Mouse (Mus musculus): Measurements from ENCODE around the gene Bag5. TPM values are rescaled to one million over a fixed set of nuclear protein-coding genes. Genes with fewer than 3 reads are reported as not detected.

The Bag5 gene
- polyA plus RNA-seq, 1 experiment from 2014 or later, result 49.3 TPM

GRCm38 (mm10) chr12:111754710-111755109 lies 41.7 kb upstream of the Bag5 start:
- Histone ChIP-seq H3K27ac (ENCODE audit: low read length) (no peak overlapping the region), H3K9ac (ENCODE audit: low read length) (no peak overlapping the region), H3K4me1 (ENCODE audit: control insufficient read depth, insufficient read depth, low read length) (peaks cover 11% of the 10 kb centered on the region), H3K4me2 (ENCODE audit: low read depth, low read length) (no peak overlapping the region), H3K27me3 (ENCODE audit: control insufficient read depth, insufficient read depth, low read length) (no peaks in the 10 kb centered on the region), H3K36me3 (ENCODE audit: control insufficient read depth, insufficient read depth, low read length) (no peaks in the 10 kb centered on the region), H3K4me3 (replicated peaks; ENCODE audit: low read length) (no peak overlapping the region), H3K9me3 (replicated peaks; ENCODE audit: control insufficient read depth, low read length) (no peaks in the 10 kb centered on the region)
- no peak for ATAC-seq (ENCODE audit: insufficient read depth, low FRiP score)

DNA sequence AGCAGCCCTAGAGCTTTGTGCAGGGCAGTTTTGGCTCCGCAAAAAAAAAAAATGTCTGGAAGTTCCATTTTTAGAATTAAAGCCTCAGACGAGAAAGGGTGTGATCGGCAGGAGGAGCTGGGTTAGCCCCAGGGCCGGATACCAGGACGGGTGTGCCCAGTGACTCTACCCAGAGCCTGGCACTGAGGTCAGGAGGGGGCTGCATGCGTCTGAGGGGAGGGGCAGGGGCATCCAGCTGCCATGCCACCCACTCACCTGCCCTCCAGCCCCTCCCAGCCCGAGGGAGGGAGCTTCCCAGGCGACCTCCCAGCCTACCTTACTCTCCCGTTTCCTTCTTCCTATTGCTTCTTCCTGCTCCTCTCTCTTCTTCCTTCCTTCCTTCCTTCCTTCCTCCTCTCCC lies 40.3 kb upstream of the Bag5 start:
- H3K36me3 ChIP-seq (ENCODE audit: control insufficient read depth, insufficient read depth, low read length), result no peaks in the 10 kb centered on the region
- no peaks in the 10 kb centered on the region for H3K9me3 ChIP-seq (replicated peaks; ENCODE audit: control insufficient read depth, low read length)
- no peaks in the 10 kb centered on the region for H3K27me3 ChIP-seq (ENCODE audit: control insufficient read depth, insufficient read depth, low read length)
- H3K9ac ChIP-seq (ENCODE audit: low read length), result no peak overlapping the region
- WGBS, result 46% methylated on average over 9 of the region's 9 CpGs
- H3K4me1 ChIP-seq (ENCODE audit: control insufficient read depth, insufficient read depth, low read length), result peaks cover 9% of the 10 kb centered on the region
- H3K4me2 ChIP-seq (ENCODE audit: low read depth, low read length), result no peak overlapping the region
- ATAC-seq (ENCODE audit: insufficient read depth, low FRiP score), result no peak
- no peak overlapping the region for H3K4me3 ChIP-seq (replicated peaks; ENCODE audit: low read length)
- no peak overlapping the region for H3K27ac ChIP-seq (ENCODE audit: low read length)

DNA sequence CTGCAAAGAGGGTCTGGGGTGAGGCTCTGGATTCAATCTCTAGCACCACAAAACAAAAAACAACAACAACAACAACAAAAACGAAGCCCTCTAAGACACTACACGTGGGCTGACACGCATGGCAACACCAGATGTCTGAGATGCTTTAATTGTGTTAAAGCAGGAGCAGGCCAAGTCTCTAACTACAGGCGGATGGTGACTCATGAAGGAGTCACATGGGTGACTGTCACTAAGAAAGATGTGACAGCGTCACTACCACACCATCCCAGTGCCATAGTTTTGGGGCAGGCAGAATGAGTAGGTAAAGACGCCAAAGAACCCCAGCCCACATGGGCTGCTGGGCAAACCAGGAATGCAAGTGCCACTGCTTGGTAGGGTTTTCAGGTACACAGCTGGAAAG lies 39.4 kb upstream of the Bag5 start:
- no peak overlapping the region for H3K9ac ChIP-seq (ENCODE audit: low read length)
- peaks cover 3% of the 10 kb centered on the region; the same call in 1 of the 2 replicates for H3K4me1 ChIP-seq (ENCODE audit: control insufficient read depth, insufficient read depth, low read length)
- no peak overlapping the region for H3K4me2 ChIP-seq (ENCODE audit: low read depth, low read length)
- no peaks in the 10 kb centered on the region for H3K9me3 ChIP-seq (replicated peaks; ENCODE audit: control insufficient read depth, low read length)
- H3K4me3 ChIP-seq (replicated peaks; ENCODE audit: low read length), result no peak overlapping the region
- no peak for ATAC-seq (ENCODE audit: insufficient read depth, low FRiP score)
- H3K36me3 ChIP-seq (ENCODE audit: control insufficient read depth, insufficient read depth, low read length), result no peaks in the 10 kb centered on the region
- no peaks in the 10 kb centered on the region for H3K27me3 ChIP-seq (ENCODE audit: control insufficient read depth, insufficient read depth, low read length)
- WGBS, result 78% methylated on average over 6 of the region's 6 CpGs
- H3K27ac ChIP-seq (ENCODE audit: low read length), result no peak overlapping the region

DNA sequence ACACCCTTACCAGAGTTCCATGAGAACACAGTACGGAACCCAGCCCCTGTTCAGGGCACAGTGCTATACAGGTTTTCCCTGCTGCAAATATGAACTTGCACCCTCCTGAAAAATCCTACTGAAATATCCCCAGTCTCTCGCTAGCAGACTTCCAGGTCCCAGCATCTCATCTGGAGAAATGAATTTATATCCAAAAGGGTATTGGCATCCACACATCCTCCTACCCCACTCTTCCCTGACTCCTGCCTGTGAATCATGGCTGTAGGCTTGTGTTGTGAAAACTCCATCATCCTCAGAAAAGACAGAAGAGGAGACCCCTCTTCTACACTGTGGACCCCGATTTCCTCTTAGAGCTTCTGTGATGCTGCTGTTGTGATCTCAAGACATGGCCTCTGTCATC lies 37.7 kb upstream of the Bag5 start:
- Histone ChIP-seq H3K4me1 (ENCODE audit: control insufficient read depth, insufficient read depth, low read length) (peaks cover 10% of the 10 kb centered on the region), H3K27me3 (ENCODE audit: control insufficient read depth, insufficient read depth, low read length) (no peaks in the 10 kb centered on the region), H3K36me3 (ENCODE audit: control insufficient read depth, insufficient read depth, low read length) (no peaks in the 10 kb centered on the region), H3K9me3 (replicated peaks; ENCODE audit: control insufficient read depth, low read length) (no peaks in the 10 kb centered on the region), H3K4me3 (replicated peaks; ENCODE audit: low read length) (no peak overlapping the region), H3K9ac (ENCODE audit: low read length) (no peak overlapping the region), H3K4me2 (ENCODE audit: low read depth, low read length) (no peak overlapping the region), H3K27ac (ENCODE audit: low read length) (no peak overlapping the region)
- no peak for ATAC-seq (ENCODE audit: insufficient read depth, low FRiP score)
- 94% methylated on average over 3 of the region's 3 CpGs for WGBS

DNA sequence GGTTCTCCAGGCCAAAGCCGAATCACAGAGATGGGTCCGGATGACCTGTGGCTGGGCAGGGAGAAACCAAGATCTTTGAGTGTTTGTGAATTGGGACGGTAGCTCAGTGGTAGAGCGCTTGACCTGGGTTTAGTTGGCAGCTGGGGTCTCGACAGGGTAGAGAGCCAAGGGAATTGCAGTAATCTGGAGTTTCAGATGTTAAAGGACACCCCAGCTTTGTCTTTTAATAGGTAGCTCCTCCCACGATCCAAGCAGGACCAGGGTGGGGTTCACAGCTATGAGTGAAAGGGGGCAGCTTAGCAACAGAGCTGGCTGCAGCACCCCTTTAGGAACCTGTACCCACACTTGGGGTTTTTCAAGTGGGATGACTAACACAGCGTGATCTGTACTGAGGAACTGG lies 34.4 kb upstream of the Bag5 start:
- no peak for ATAC-seq (ENCODE audit: insufficient read depth, low FRiP score)
- Histone ChIP-seq H3K27ac (ENCODE audit: low read length) (no peak overlapping the region), H3K4me3 (replicated peaks; ENCODE audit: low read length) (no peak overlapping the region), H3K36me3 (ENCODE audit: control insufficient read depth, insufficient read depth, low read length) (no peaks in the 10 kb centered on the region), H3K9me3 (replicated peaks; ENCODE audit: control insufficient read depth, low read length) (no peaks in the 10 kb centered on the region), H3K27me3 (ENCODE audit: control insufficient read depth, insufficient read depth, low read length) (no peaks in the 10 kb centered on the region), H3K4me2 (ENCODE audit: low read depth, low read length) (no peak overlapping the region), H3K9ac (ENCODE audit: low read length) (no peak overlapping the region), H3K4me1 (ENCODE audit: control insufficient read depth, insufficient read depth, low read length) (peaks cover 29% of the 10 kb centered on the region)
- 86% methylated on average over 7 of the region's 7 CpGs for WGBS

DNA sequence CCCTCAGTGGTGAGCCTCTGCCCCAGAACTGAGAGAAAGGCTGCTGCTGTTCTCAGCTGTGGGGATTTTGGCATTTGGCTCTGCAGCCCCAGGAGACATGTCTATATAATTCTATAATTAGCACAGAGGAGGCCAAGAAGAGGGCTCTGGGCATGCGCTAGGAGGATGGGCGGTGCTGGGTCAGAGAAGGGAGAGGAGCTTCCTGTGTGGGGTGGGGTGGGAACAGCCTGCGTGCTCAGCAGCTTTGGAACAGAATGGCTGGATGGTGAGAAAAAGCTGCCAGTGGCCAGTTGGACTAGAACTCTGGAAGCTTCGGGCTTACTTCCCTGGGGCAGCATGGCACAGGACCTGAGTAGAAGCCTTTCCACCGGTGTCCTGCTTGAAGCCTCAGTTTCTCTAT lies 33.0 kb upstream of the Bag5 start:
- H3K4me3 ChIP-seq (replicated peaks; ENCODE audit: low read length), result no peak overlapping the region
- 32% methylated on average over 5 of the region's 5 CpGs for WGBS
- ATAC-seq (ENCODE audit: insufficient read depth, low FRiP score), result peak; percentile 90

GRCm38 (mm10) chr12:111745274-111745673 lies 32.2 kb upstream of the Bag5 start:
- Histone ChIP-seq H3K27ac (ENCODE audit: low read length) (peak overlapping the region; percentile 82; the same call in 1 of the 2 replicates), H3K9ac (ENCODE audit: low read length) (no peak overlapping the region), H3K36me3 (ENCODE audit: control insufficient read depth, insufficient read depth, low read length) (no peaks in the 10 kb centered on the region), H3K27me3 (ENCODE audit: control insufficient read depth, insufficient read depth, low read length) (no peaks in the 10 kb centered on the region), H3K4me1 (ENCODE audit: control insufficient read depth, insufficient read depth, low read length) (peaks cover 29% of the 10 kb centered on the region), H3K4me3 (replicated peaks; ENCODE audit: low read length) (no peak overlapping the region), H3K9me3 (replicated peaks; ENCODE audit: control insufficient read depth, low read length) (no peaks in the 10 kb centered on the region), H3K4me2 (ENCODE audit: low read depth, low read length) (no peak overlapping the region)
- no peak for ATAC-seq (ENCODE audit: insufficient read depth, low FRiP score)
- 72% methylated on average over 6 of the region's 6 CpGs for WGBS

More for the DNA sequence above, 33.0 kb upstream of the Bag5 start:
- Histone ChIP-seq H3K9me3 (replicated peaks; ENCODE audit: control insufficient read depth, low read length) (no peaks in the 10 kb centered on the region), H3K36me3 (ENCODE audit: control insufficient read depth, insufficient read depth, low read length) (no peaks in the 10 kb centered on the region), H3K27me3 (ENCODE audit: control insufficient read depth, insufficient read depth, low read length) (no peaks in the 10 kb centered on the region), H3K4me2 (ENCODE audit: low read depth, low read length) (peak overlapping the region; percentile 18), H3K4me1 (ENCODE audit: control insufficient read depth, insufficient read depth, low read length) (peaks cover 29% of the 10 kb centered on the region), H3K27ac (ENCODE audit: low read length) (peak overlapping the region; percentile 82), H3K9ac (ENCODE audit: low read length) (peak overlapping the region; percentile 46; the same call in 1 of the 2 replicates)

GRCm38 (mm10) chr12:111743981-111744423 lies 30.9 kb upstream of the Bag5 start:
- Histone ChIP-seq H3K4me3 (replicated peaks; ENCODE audit: low read length) (no peak overlapping the region), H3K27me3 (ENCODE audit: control insufficient read depth, insufficient read depth, low read length) (no peaks in the 10 kb centered on the region), H3K9ac (ENCODE audit: low read length) (peak overlapping the region; percentile 46; the same call in 1 of the 2 replicates), H3K27ac (ENCODE audit: low read length) (peak overlapping the region; percentile 91), H3K36me3 (ENCODE audit: control insufficient read depth, insufficient read depth, low read length) (no peaks in the 10 kb centered on the region), H3K4me2 (ENCODE audit: low read depth, low read length) (peak overlapping the region; percentile 39), H3K4me1 (ENCODE audit: control insufficient read depth, insufficient read depth, low read length) (peaks cover 29% of the 10 kb centered on the region), H3K9me3 (replicated peaks; ENCODE audit: control insufficient read depth, low read length) (no peaks in the 10 kb centered on the region)
- no peak; the same call in 1 of the 2 replicates for ATAC-seq (ENCODE audit: insufficient read depth, low FRiP score)
- 58% methylated on average over 11 of the region's 11 CpGs for WGBS

- ATAC-seq (ENCODE audit: insufficient read depth, low FRiP score), result peak; percentile 84
- peak overlapping the region; percentile 91 for H3K27ac ChIP-seq (ENCODE audit: low read length)
Measured at GRCm38 (mm10) chr12:111743419-111743818, 30.4 kb upstream of the Bag5 start.

More at GRCm38 (mm10) chr12:111743419-111743818, 30.4 kb upstream of the Bag5 start:
- no peak overlapping the region for H3K4me3 ChIP-seq (replicated peaks; ENCODE audit: low read length)
- H3K4me1 ChIP-seq (ENCODE audit: control insufficient read depth, insufficient read depth, low read length), result peaks cover 29% of the 10 kb centered on the region
- H3K9ac ChIP-seq (ENCODE audit: low read length), result no peak overlapping the region
- no peaks in the 10 kb centered on the region for H3K27me3 ChIP-seq (ENCODE audit: control insufficient read depth, insufficient read depth, low read length)
- no peaks in the 10 kb centered on the region for H3K36me3 ChIP-seq (ENCODE audit: control insufficient read depth, insufficient read depth, low read length)
- WGBS, result 41% methylated on average over 2 of the region's 2 CpGs
- no peaks in the 10 kb centered on the region for H3K9me3 ChIP-seq (replicated peaks; ENCODE audit: control insufficient read depth, low read length)
- peak overlapping the region; percentile 39; the same call in 1 of the 2 replicates for H3K4me2 ChIP-seq (ENCODE audit: low read depth, low read length)

Measured in stomach, embryonic 16.5 days (tissue).